Mouse (Mus musculus) cerebellum, adult 2 months (tissue): ENCODE data around the gene Myt1l. TPM values are rescaled to one million over a fixed set of nuclear protein-coding genes. Genes with fewer than 3 reads are reported as not detected.
A peak's percentile ranks its signal among the peaks of the same experiment; 100 is the strongest.

Source experiments
- DNase-seq, 2 experiments: peaks; one replicate each; pipeline ENCODE4 v3.0.0; 2021
- H3K27ac ChIP-seq: fragments of 200-500 bp; 2 replicates; pipeline ENCODE4 v1.5.1; 2012; ENCODE audit warnings: low read length, control low read depth, inconsistent platforms; ENCODE audit not compliant: insufficient read depth
- H3K27me3 ChIP-seq: fragments of 200-500 bp; 2 replicates; pipeline ENCODE4 v1.6.1; 2012; ENCODE audit warnings: inconsistent platforms, mild to moderate bottlenecking, low read length, moderate library complexity; ENCODE audit not compliant: control insufficient read depth, insufficient read depth
- H3K4me1 ChIP-seq: fragments of 200-500 bp; 2 replicates; pipeline ENCODE4 v1.6.1; 2011; ENCODE audit warnings: low read length; ENCODE audit not compliant: control insufficient read depth, insufficient read depth
- H3K4me3 ChIP-seq: fragments of 200-500 bp; replicated peaks from 2 replicates; pipeline ENCODE3; 2011; ENCODE audit warnings: mild to moderate bottlenecking, low read depth, low read length, control low read depth; ENCODE audit not compliant: insufficient read depth
- CTCF ChIP-seq: fragments of 200-500 bp; IDR thresholded peaks from 2 replicates; pipeline ENCODE4 v1.5.1; 2011; ENCODE audit warnings: low read depth, mild to moderate bottlenecking, control low read depth, low read length, moderate library complexity, borderline replicate concordance; ENCODE audit not compliant: insufficient read depth
- POLR2A ChIP-seq: fragments of 200-500 bp; IDR thresholded peaks from 2 replicates; pipeline ENCODE4 v1.6.1; 2011; ENCODE audit warnings: low read length, control low read depth, borderline replicate concordance; ENCODE audit not compliant: insufficient read depth
- WGBS: fragments of 180-500 bp; shearing (Covaris S2); methylation state at CpG from one replicate; pipeline ENCODE4 v1.1.7; 2018; 5-methylcytosine and 5-hydroxymethylcytosine counted together
- polyA plus RNA-seq: library from polyadenylated mRNA; depleted of rRNA; stranded (reverse); fragments of >200 nt; gene quantifications from 2 replicates; pipeline ENCODE4 v1.2.3, GENCODE M21; 2012

The Myt1l gene
- polyA plus RNA-seq, 1 experiment, result 43.8 TPM

- H3K27ac ChIP-seq, result no peak overlapping the region
- H3K27me3 ChIP-seq, result no peaks in the 10 kb centered on the region
- H3K4me3 ChIP-seq, result no peak overlapping the region
- H3K4me1 ChIP-seq, result no peaks in the 10 kb centered on the region; the same call in 1 of the 2 replicates
- DNase-seq, result peak; percentile 51 to 64
- WGBS, result 22% methylated on average over 5 of the region's 5 CpGs
- TF ChIP-seq CTCF (peak; percentile 59; the same call in 1 of the 2 replicates), POLR2A (no peak)
Observed at GRCm38 (mm10) chr12:29837301-29837791, 309.2 kb downstream of the Myt1l start.

GRCm38 (mm10) chr12:29838421-29838820 is 310.2 kb downstream of the Myt1l start:
- Histone ChIP-seq H3K27me3 (no peaks in the 10 kb centered on the region), H3K4me1 (no peaks in the 10 kb centered on the region; the same call in 1 of the 2 replicates), H3K27ac (no peak overlapping the region), H3K4me3 (no peak overlapping the region)
- DNase-seq, result no peak
- TF ChIP-seq CTCF, result no peak
- TF ChIP-seq POLR2A, result no peak
- 94% methylated on average over 7 of the region's 7 CpGs for WGBS

GRCm38 (mm10) chr12:29849936-29850335 is 321.8 kb downstream of the Myt1l start:
- WGBS, result 62% methylated on average over 3 of the region's 3 CpGs
- Histone ChIP-seq H3K27me3 (no peaks in the 10 kb centered on the region), H3K4me1 (peaks cover 3% of the 10 kb centered on the region), H3K27ac (no peak overlapping the region), H3K4me3 (no peak overlapping the region)
- peak; percentile 48 to 66 for DNase-seq
- TF ChIP-seq POLR2A, result no peak
- TF ChIP-seq CTCF, result peak; percentile 26; the same call in 1 of the 2 replicates

GRCm38 (mm10) chr12:29854151-29854585 is 326.0 kb downstream of the Myt1l start:
- TF ChIP-seq POLR2A (no peak), CTCF (no peak)
- H3K4me3 ChIP-seq, result no peak overlapping the region
- 74% methylated on average over 9 of the region's 9 CpGs for WGBS
- no peak for DNase-seq
- peaks cover 6% of the 10 kb centered on the region for H3K4me1 ChIP-seq
- no peak overlapping the region for H3K27ac ChIP-seq
- H3K27me3 ChIP-seq, result no peaks in the 10 kb centered on the region

- H3K4me3 ChIP-seq, result no peak overlapping the region
- H3K27me3 ChIP-seq, result no peaks in the 10 kb centered on the region
- TF ChIP-seq POLR2A (no peak), CTCF (peak; percentile 47; the same call in 1 of the 2 replicates)
- DNase-seq, result peak; percentile 37 to 56
- WGBS, result 46% methylated on average over 5 of the region's 5 CpGs
- H3K27ac ChIP-seq, result no peak overlapping the region
- H3K4me1 ChIP-seq, result peaks cover 6% of the 10 kb centered on the region; the same call in 1 of the 2 replicates
Observed at GRCm38 (mm10) chr12:29855007-29855406, 326.8 kb downstream of the Myt1l start.

- Histone ChIP-seq H3K4me3 (no peak overlapping the region), H3K27me3 (no peaks in the 10 kb centered on the region), H3K27ac (no peak overlapping the region; the same call in 1 of the 2 replicates), H3K4me1 (peaks cover 8% of the 10 kb centered on the region)
- WGBS, result 10% methylated on average over 2 of the region's 2 CpGs
- no peak for TF ChIP-seq CTCF
- TF ChIP-seq POLR2A, result no peak
- peak; percentile 37 to 80 for DNase-seq
Observed at GRCm38 (mm10) chr12:29860986-29861385, 332.8 kb downstream of the Myt1l start.

- Histone ChIP-seq H3K4me1 (peaks cover 20% of the 10 kb centered on the region), H3K4me3 (no peak overlapping the region), H3K27me3 (no peaks in the 10 kb centered on the region), H3K27ac (no peak overlapping the region)
- no peak for TF ChIP-seq CTCF
- TF ChIP-seq POLR2A, result no peak
- DNase-seq, result peak in 1 of 2 experiments; percentile 38
- WGBS, result 80% methylated on average over 4 of the region's 4 CpGs
Observed at GRCm38 (mm10) chr12:29868295-29868694, 340.1 kb downstream of the Myt1l start.

GRCm38 (mm10) chr12:29868781-29869180 is 340.6 kb downstream of the Myt1l start:
- TF ChIP-seq CTCF, result no peak
- TF ChIP-seq POLR2A, result no peak
- no peaks in the 10 kb centered on the region for H3K27me3 ChIP-seq
- no peak overlapping the region for H3K4me3 ChIP-seq
- H3K4me1 ChIP-seq, result peaks cover 23% of the 10 kb centered on the region
- DNase-seq, result peak; percentile 37 to 52
- 13% methylated on average over 9 of the region's 9 CpGs for whole genome bisulfite sequencing
- H3K27ac ChIP-seq, result peak overlapping the region; percentile 2; the same call in 1 of the 2 replicates
